Mouse (Mus musculus) adrenal gland, postnatal 25 days (tissue): Measurements from ENCODE around the gene Gdpd3. TPM values are rescaled to one million over a fixed set of nuclear protein-coding genes. Genes with fewer than 3 reads are reported as not detected.

ENCODE experiments used
- DNase-seq: peaks from one replicate; pipeline ENCODE4 v3.0.0; 2021; ENCODE audit warnings: mixed read lengths
- total RNA-seq: library from RNA; stranded (reverse); gene quantifications from 2 replicates; pipeline ENCODE4 v1.2.3, GENCODE M21; 2021

The Gdpd3 gene
- total RNA-seq, 1 experiment from 2014 or later = 7.5 TPM

GRCm38 (mm10) chr7:126807405-126807804 is 41.3 kb downstream of the Gdpd3 start:
- DNase-seq = peak; percentile 41

GRCm38 (mm10) chr7:126808703-126809455 is 42.7 kb downstream of the Gdpd3 start:
- peak; percentile 86 for DNase-seq

- no peak for DNase-seq
Measured at GRCm38 (mm10) chr7:126809723-126810369, 43.7 kb downstream of the Gdpd3 start.

GRCm38 (mm10) chr7:126815726-126816222 is 49.6 kb downstream of the Gdpd3 start:
- DNase-seq = no peak

- DNase-seq = no peak
Measured at GRCm38 (mm10) chr7:126816494-126816893, 50.4 kb downstream of the Gdpd3 start.

- DNase-seq = no peak
Measured at GRCm38 (mm10) chr7:126817595-126817994, 51.5 kb downstream of the Gdpd3 start.

GRCm38 (mm10) chr7:126818818-126819217 is 52.7 kb downstream of the Gdpd3 start:
- DNase-seq = no peak

DNA sequence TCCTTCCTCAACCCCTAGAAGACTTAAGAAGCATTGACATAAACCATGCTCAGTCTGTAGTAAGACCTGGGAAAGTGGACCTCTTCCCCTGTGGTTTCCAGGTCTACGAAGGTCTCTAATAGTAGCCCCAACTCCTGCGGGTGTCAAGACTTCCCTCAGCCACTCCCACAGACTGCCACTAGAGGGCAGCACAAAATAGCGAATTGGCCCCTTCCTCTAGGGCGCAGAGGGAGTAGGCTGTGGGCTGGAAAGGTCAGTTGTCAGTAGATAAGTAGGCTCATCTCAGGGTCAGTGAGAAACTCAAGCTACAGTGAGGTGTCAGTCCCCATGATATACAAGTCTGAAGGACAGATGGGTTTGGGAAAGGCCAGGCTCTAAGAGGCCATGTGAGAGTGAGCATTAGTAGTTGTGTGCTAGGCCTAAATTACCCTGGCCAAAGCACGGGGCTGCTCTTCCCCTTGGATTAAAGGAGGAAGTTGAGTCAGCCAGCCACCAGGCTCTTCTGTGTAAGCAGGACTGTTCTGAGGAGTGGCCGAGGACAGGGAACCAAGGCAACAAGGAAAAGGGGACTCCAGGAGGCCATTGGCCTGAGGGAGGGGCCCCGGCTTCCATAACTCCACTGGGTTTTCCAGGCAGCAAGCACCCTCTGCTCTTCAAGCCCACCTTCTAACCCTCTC is 55.8 kb downstream of the Gdpd3 start:
- peak; percentile 82 for DNase-seq

DNA sequence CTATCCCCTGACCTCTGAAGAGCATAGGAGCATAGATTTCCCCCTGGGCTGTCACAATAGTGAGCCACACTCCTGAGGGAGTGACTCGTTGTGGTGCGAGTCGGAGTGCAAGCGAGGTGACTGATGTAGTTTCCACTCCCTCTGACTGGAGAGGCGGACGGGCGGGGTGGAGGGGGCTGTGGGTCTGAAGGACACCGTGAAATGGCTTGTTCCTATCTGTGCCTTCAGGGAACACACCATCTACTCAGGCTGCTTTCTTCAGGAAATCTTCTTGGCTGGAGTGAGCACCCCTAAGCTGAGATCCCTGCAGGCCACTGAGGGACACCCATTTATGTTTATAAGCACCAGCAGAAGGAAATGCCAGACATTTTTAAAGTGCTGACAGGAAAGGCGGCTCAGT is 56.6 kb downstream of the Gdpd3 start:
- DNase-seq = peak; percentile 50

GRCm38 (mm10) chr7:126823202-126823711 is 57.1 kb downstream of the Gdpd3 start:
- no peak for DNase-seq

- no peak for DNase-seq
Measured at GRCm38 (mm10) chr7:126823940-126824339, 57.8 kb downstream of the Gdpd3 start.

Other genes with a start within 250 kb of the Gdpd3 start
- 256 and 282 TPM in 2 replicates for gene Eif3c, start 199.9 kb upstream of the Gdpd3 start, total RNA-seq
- 1.4 and 3.2 TPM in 2 replicates for gene Apobr, start 181.4 kb upstream of the Gdpd3 start, total RNA-seq
- gene Cln3, start 180.5 kb upstream of the Gdpd3 start, total RNA-seq = 31.7 and 42.7 TPM in 2 replicates
- gene Il27, start 171.4 kb upstream of the Gdpd3 start, total RNA-seq = not detected in 2 replicates
- 12.1 and 20.7 TPM in 2 replicates for gene Nupr1, start 135.5 kb upstream of the Gdpd3 start, total RNA-seq
- gene Sgf29, start 117.0 kb upstream of the Gdpd3 start, total RNA-seq = 37.5 and 41.1 TPM in 2 replicates
- gene Sult1a1, start 89.9 kb upstream of the Gdpd3 start, total RNA-seq = 29.6 and 31.0 TPM in 2 replicates
- gene Bola2, start 70.9 kb upstream of the Gdpd3 start, total RNA-seq = 83.3 and 85.8 TPM in 2 replicates
- gene Slx1b, start 70.5 kb upstream of the Gdpd3 start, total RNA-seq = 12.8 and 17.5 TPM in 2 replicates
- gene Coro1a, start 58.5 kb upstream of the Gdpd3 start, total RNA-seq = 3.5 and 8.0 TPM in 2 replicates
- gene Mapk3, start 6.7 kb upstream of the Gdpd3 start, total RNA-seq = 142 and 170 TPM in 2 replicates
- gene Ypel3, start 10.6 kb downstream of the Gdpd3 start, total RNA-seq = 122 and 181 TPM in 2 replicates
- gene Tbx6, start 15.1 kb downstream of the Gdpd3 start, total RNA-seq = 0.67 and 1.6 TPM in 2 replicates
- gene Ppp4c, start 26.2 kb downstream of the Gdpd3 start, total RNA-seq = 91.5 and 101 TPM in 2 replicates
- 17.2 and 17.3 TPM in 2 replicates for gene Fam57b, start 31.3 kb downstream of the Gdpd3 start, total RNA-seq
- not detected in 2 replicates for gene 4930451I11Rik, start 65.3 kb downstream of the Gdpd3 start, total RNA-seq
- 0.52 and 1.9 TPM in 2 replicates for gene Doc2a, start 81.1 kb downstream of the Gdpd3 start, total RNA-seq
- gene Hirip3, start 95.6 kb downstream of the Gdpd3 start, total RNA-seq = 23.2 and 39.1 TPM in 2 replicates
- gene Ino80e, start 96.0 kb downstream of the Gdpd3 start, total RNA-seq = 44.4 and 50.5 TPM in 2 replicates
- gene Taok2, start 118.4 kb downstream of the Gdpd3 start, total RNA-seq = 82.8 and 89.5 TPM in 2 replicates
- 21.7 and 34.5 TPM in 2 replicates for gene Tmem219, start 156.6 kb downstream of the Gdpd3 start, total RNA-seq
- 31.1 and 42.7 TPM in 2 replicates for gene Kctd13, start 162.5 kb downstream of the Gdpd3 start, total RNA-seq
- gene Asphd1, start 183.2 kb downstream of the Gdpd3 start, total RNA-seq = 1.6 and 2.5 TPM in 2 replicates
- 91.1 and 128 TPM in 2 replicates for gene Sez6l2, start 184.2 kb downstream of the Gdpd3 start, total RNA-seq
- 95.1 and 99.5 TPM in 2 replicates for gene Cdipt, start 209.6 kb downstream of the Gdpd3 start, total RNA-seq
- gene Cdiptos, start 209.8 kb downstream of the Gdpd3 start, total RNA-seq = 0.71 and 2.0 TPM in 2 replicates
- gene Mvp, start 248.3 kb downstream of the Gdpd3 start, total RNA-seq = 102 and 118 TPM in 2 replicates